Mouse (Mus musculus) forebrain, embryonic 12.5 days (tissue): ENCODE data around the gene Pfas. TPM values are rescaled to one million over a fixed set of nuclear protein-coding genes. Genes with fewer than 3 reads are reported as not detected.
"Not testable (repeated sequence)": the region's sequence is repeated elsewhere in the genome, so short reads cannot be mapped to it uniquely, and the experiment has no call there.

Source experiments
- ATAC-seq: fragments of 200-750 bp; cut with Nextera tagmentation; 2 replicates; pipeline ENCODE4 v1.8.0; 2017; ENCODE audit warnings: moderate TSS enrichment; ENCODE audit not compliant: low FRiP score
- H3K27ac ChIP-seq: fragments of 300-500 bp; sonication (generic); 2 replicates; pipeline ENCODE4 v1.5.1; 2016; ENCODE audit warnings: mild to moderate bottlenecking
- H3K27me3 ChIP-seq: fragments of 300-500 bp; sonication (generic); 2 replicates; pipeline ENCODE4 v1.6.1; 2016; ENCODE audit warnings: mild to moderate bottlenecking
- H3K36me3 ChIP-seq: fragments of 300-500 bp; sonication (generic); replicated peaks from 2 replicates; pipeline ENCODE4 v1.6.1; 2016; ENCODE audit warnings: mild to moderate bottlenecking
- H3K4me1 ChIP-seq: fragments of 300-500 bp; sonication (generic); 2 replicates; pipeline ENCODE4 v1.6.1; 2016
- H3K4me2 ChIP-seq: fragments of 300-500 bp; sonication (generic); 2 replicates; pipeline ENCODE4 v1.6.1; 2016; ENCODE audit warnings: mild to moderate bottlenecking, moderate library complexity
- H3K4me3 ChIP-seq: fragments of 300-500 bp; sonication (generic); replicated peaks from 2 replicates; pipeline ENCODE4 v1.5.1; 2016; ENCODE audit warnings: mild to moderate bottlenecking
- H3K9ac ChIP-seq: fragments of 300-500 bp; sonication (generic); 2 replicates; pipeline ENCODE4 v1.6.1; 2016; ENCODE audit warnings: mild to moderate bottlenecking
- H3K9me3 ChIP-seq: fragments of 300-500 bp; sonication (generic); 2 replicates; pipeline ENCODE4 v1.6.1; 2016
- WGBS: fragments of 180-500 bp; shearing (Covaris S2); methylation state at CpG from one replicate; pipeline ENCODE4 v1.1.7; 2016; 5-methylcytosine and 5-hydroxymethylcytosine counted together
- microRNA-seq: library from miRNA; unstranded; fragments of <30 nt; microRNA quantifications from one replicate; pipeline ENCODE4, GENCODE M21; 2017
- polyA plus RNA-seq: library from polyadenylated mRNA; unstranded; fragments of >200 nt; fragmentation: Nextera tagmentation; extraction: Ambion mirVana; gene quantifications from 2 replicates; pipeline ENCODE4 v1.2.1, GENCODE M21; 2016

Gene Pfas
- polyA plus RNA-seq, 1 experiment from 2014 or later, result 35.4 TPM

- peaks cover 24% of the 10 kb centered on the region for H3K27me3 ChIP-seq
- 76% methylated on average over 2 of the region's 2 CpGs for WGBS
- no peaks in the 10 kb centered on the region for H3K9me3 ChIP-seq
- no peaks in the 10 kb centered on the region for H3K36me3 ChIP-seq
- no peak overlapping the region for H3K9ac ChIP-seq
- H3K4me3 ChIP-seq, result no peak overlapping the region
- ATAC-seq, result no peak
- no peak overlapping the region for H3K27ac ChIP-seq
- peaks cover 5% of the 10 kb centered on the region for H3K4me1 ChIP-seq
- H3K4me2 ChIP-seq, result no peak overlapping the region
These were observed 63.0 kb downstream of the Pfas start for GRCm38 (mm10) chr11:68945245-68945644.

- Histone ChIP-seq H3K27me3 (peaks cover 21% of the 10 kb centered on the region), H3K27ac (no peak overlapping the region), H3K4me1 (peaks cover 6% of the 10 kb centered on the region), H3K9me3 (no peaks in the 10 kb centered on the region), H3K36me3 (no peaks in the 10 kb centered on the region), H3K9ac (no peak overlapping the region), H3K4me2 (no peak overlapping the region), H3K4me3 (no peak overlapping the region)
- ATAC-seq, result no peak
- WGBS, result 88% methylated on average over 8 of the region's 8 CpGs
These were observed 65.5 kb downstream of the Pfas start for GRCm38 (mm10) chr11:68942731-68943130.

GRCm38 (mm10) chr11:68940516-68940915 is 67.7 kb downstream of the Pfas start:
- peaks cover 6% of the 10 kb centered on the region for H3K4me1 ChIP-seq
- no peaks in the 10 kb centered on the region for H3K9me3 ChIP-seq
- no peak overlapping the region for H3K27ac ChIP-seq
- no peaks in the 10 kb centered on the region for H3K36me3 ChIP-seq
- H3K9ac ChIP-seq, result peak overlapping the region; percentile 62
- H3K4me2 ChIP-seq, result peak overlapping the region; percentile 57
- H3K27me3 ChIP-seq, result no peaks in the 10 kb centered on the region
- WGBS, result 73% methylated on average over 4 of the region's 4 CpGs
- no peak for ATAC-seq
- H3K4me3 ChIP-seq, result peak overlapping the region; percentile 48

GRCm38 (mm10) chr11:68939451-68940304 is 68.6 kb downstream of the Pfas start:
- Histone ChIP-seq H3K9ac (peak overlapping the region; percentile 62), H3K27me3 (no peaks in the 10 kb centered on the region), H3K4me1 (peaks cover 6% of the 10 kb centered on the region), H3K4me2 (peak overlapping the region; percentile 57), H3K9me3 (no peaks in the 10 kb centered on the region), H3K4me3 (peak overlapping the region; percentile 48), H3K36me3 (no peaks in the 10 kb centered on the region), H3K27ac (peak overlapping the region; percentile 84)
- ATAC-seq, result peak; percentile 100
- WGBS, result 2% methylated on average over 16 of the region's 16 CpGs

- ATAC-seq, H3K4me3 ChIP-seq, H3K36me3 ChIP-seq, H3K4me2 ChIP-seq, H3K27ac ChIP-seq, H3K9me3 ChIP-seq, H3K9ac ChIP-seq, H3K4me1 ChIP-seq, H3K27me3 ChIP-seq: not testable (repeated sequence)
- WGBS, result 93% methylated on average over 4 of the region's 4 CpGs
These were observed 71.3 kb downstream of the Pfas start for GRCm38 (mm10) chr11:68936951-68937350.

Small RNAs within 50 kb of the gene (microRNA-seq; reads per million reads assigned to microRNA genes)
- 13.8 reads per million, percentile 30 among the genes with 10 or more reads in this experiment for gene Mir3062

Other genes starting within 250 kb of the Pfas start
- gene Ndel1, start 136.6 kb downstream of the Pfas start, polyA plus RNA-seq, result 58.3 and 61.3 TPM in 2 replicates
- gene Rnf222, start 119.9 kb downstream of the Pfas start, polyA plus RNA-seq, result 0.06 TPM in 1 of 2 replicates, not detected in the other
- gene Rpl26, start 106.9 kb downstream of the Pfas start, polyA plus RNA-seq, result 781 and 837 TPM in 2 replicates
- 0.18 and 0.54 TPM in 2 replicates for gene Odf4, start 81.4 kb downstream of the Pfas start, polyA plus RNA-seq
- 5.6 and 6.4 TPM in 2 replicates for gene Arhgef15, start 51.0 kb downstream of the Pfas start, polyA plus RNA-seq
- gene Slc25a35, start 40.3 kb downstream of the Pfas start, polyA plus RNA-seq, result 2.1 and 2.6 TPM in 2 replicates
- 54.1 and 57.8 TPM in 2 replicates for gene Rangrf, start 33.3 kb downstream of the Pfas start, polyA plus RNA-seq
- gene Ctc1, start 7.5 kb upstream of the Pfas start, polyA plus RNA-seq, result 71.0 and 81.5 TPM in 2 replicates
- gene Aurkb, start 37.2 kb upstream of the Pfas start, polyA plus RNA-seq, result 163 and 169 TPM in 2 replicates
- 7.4 and 11.1 TPM in 2 replicates for gene Borcs6, start 51.3 kb upstream of the Pfas start, polyA plus RNA-seq
- 53.4 and 56.9 TPM in 2 replicates for gene Tmem107, start 62.3 kb upstream of the Pfas start, polyA plus RNA-seq
- gene Vamp2, start 80.0 kb upstream of the Pfas start, polyA plus RNA-seq, result 103 and 121 TPM in 2 replicates
- 7.8 and 12.3 TPM in 2 replicates for gene Per1, start 86.8 kb upstream of the Pfas start, polyA plus RNA-seq
- gene Hes7, start 111.9 kb upstream of the Pfas start, polyA plus RNA-seq, result 0.31 and 0.43 TPM in 2 replicates
- 0.11 TPM in 1 of 2 replicates, not detected in the other for gene 9130213A22Rik, start 114.1 kb upstream of the Pfas start, polyA plus RNA-seq
- gene Aloxe3, start 117.4 kb upstream of the Pfas start, polyA plus RNA-seq, result 0.19 and 0.55 TPM in 2 replicates
- not detected in 2 replicates for gene Alox12b, start 148.5 kb upstream of the Pfas start, polyA plus RNA-seq
- gene Alox8, start 189.4 kb upstream of the Pfas start, polyA plus RNA-seq, result not detected in 2 replicates
- 0.17 and 0.19 TPM in 2 replicates for gene Gucy2e, start 228.6 kb upstream of the Pfas start, polyA plus RNA-seq